In genomic region chr16:97016244-97016850, GRCm38 (mm10) we compare ENCODE assay signal across 23 mouse cellular contexts.
DNase-seq lines count a peak whose midpoint lies in the region; ATAC-seq and TF ChIP-seq lines count a peak whose summit lies in the region.
"Had no signal": no experiment of that assay in that cellular context is flagged by ENCODE, and none has a peak within 500 bp of the region (broad histone marks: within the 10 kb centered on the region; RNA-seq: fewer than 3 reads in every experiment).

No protein-coding gene starts in this region.

- no peaks in the 10 kb centered on the region for H3K9me3 ChIP-seq in liver, embryonic 12.5 days (replicated peaks)
- H3K9me3 ChIP-seq in liver, postnatal 0 days (ENCODE audit: low read length) = no peaks in the 10 kb centered on the region
- H3K9me3 ChIP-seq: embryonic facial prominence, embryonic 10.5 days; G1E; heart, embryonic 13.5 days; limb, embryonic 15.5 days; neural tube, embryonic 13.5 days had no signal

- no peaks in the 10 kb centered on the region for H3K36me3 ChIP-seq in liver, embryonic 12.5 days
- H3K36me3 ChIP-seq in liver, postnatal 0 days (replicated peaks; ENCODE audit: insufficient read depth, low read length) = no peaks in the 10 kb centered on the region
- H3K36me3 ChIP-seq: embryonic facial prominence, embryonic 10.5 days; G1E; heart, embryonic 13.5 days; limb, embryonic 15.5 days; neural tube, embryonic 13.5 days had no signal

- TF ChIP-seq CTCF in liver, postnatal 0 days (IDR thresholded peaks at IDR 0.05; ENCODE audit: low read depth) = no peak

- peak; percentile 43; the same call in 1 of the 2 replicates for ATAC-seq in cerebellum, adult (ENCODE audit: insufficient number of reproducible peaks, low FRiP score, low TSS enrichment)
- ATAC-seq in liver, embryonic 12.5 days = peak; percentile 68; the same call in 1 of the 2 replicates
- no peak for ATAC-seq in liver, postnatal 0 days
- 0 out of 2 replicates have a peak, but pooled peaks have one; percentile 54 for ATAC-seq in erythroblast, adult 5-6 weeks (replicated peaks; ENCODE audit: low FRiP score, poor library complexity, severe bottlenecking)
- peak; percentile 22 for ATAC-seq in megakaryocyte progenitor cell, adult 5-6 weeks (replicated peaks; ENCODE audit: poor library complexity)
- ATAC-seq: forebrain, embryonic 14.5 days; hindbrain, embryonic 16.5 days; intestine, postnatal 0 days; lung, postnatal 0 days had no signal

- peak overlapping the region; percentile 35; the same call in 1 of the 2 replicates for H3K9ac ChIP-seq in liver, embryonic 12.5 days
- no peak overlapping the region for H3K9ac ChIP-seq in liver, postnatal 0 days (replicated peaks)
- H3K9ac ChIP-seq: heart, embryonic 13.5 days; limb, embryonic 15.5 days; neural tube, embryonic 13.5 days had no signal

- H3K4me1 ChIP-seq in liver, embryonic 12.5 days = peaks cover 30% of the 10 kb centered on the region
- 0 out of 2 replicates have a peak, but pooled peaks cover 2% of the 10 kb centered on the region for H3K4me1 ChIP-seq in liver, postnatal 0 days (ENCODE audit: insufficient read depth)
- H3K4me1 ChIP-seq: limb, embryonic 15.5 days had no signal

- no peak for TF ChIP-seq EP300 in liver, postnatal 0 days (IDR thresholded peaks at IDR 0.05; ENCODE audit: low read depth)

- no peak overlapping the region for H3K4me3 ChIP-seq in liver, embryonic 12.5 days
- H3K4me3 ChIP-seq in liver, postnatal 0 days (ENCODE audit: low read depth, low read length) = no peak overlapping the region
- H3K4me3 ChIP-seq: embryonic facial prominence, embryonic 10.5 days; heart, embryonic 13.5 days; limb, embryonic 15.5 days; neural tube, embryonic 13.5 days had no signal

- no peak for DNase-seq in cerebellum, adult 18-20 months
- no peak for DNase-seq in liver, postnatal 0 days
- no peak for DNase-seq in layer of hippocampus, postnatal 14 days (ENCODE audit: low spot score in 2 of 2)
- DNase-seq in kidney, postnatal 4 days = no peak
- DNase-seq: adrenal gland, postnatal 25 days; cerebellum, adult 8-10 months; heart, postnatal 36 days; layer of hippocampus, postnatal 36 days; thymus, postnatal 25 days had no signal

- no peak overlapping the region for H3K4me2 ChIP-seq in liver, embryonic 12.5 days
- no peak overlapping the region for H3K4me2 ChIP-seq in liver, postnatal 0 days (ENCODE audit: low read depth, low read length)
- H3K4me2 ChIP-seq: heart, embryonic 13.5 days; limb, embryonic 15.5 days; neural tube, embryonic 13.5 days had no signal

- H3K27ac ChIP-seq in liver, embryonic 12.5 days = no peak overlapping the region
- H3K27ac ChIP-seq in liver, postnatal 0 days (ENCODE audit: low read depth) = no peak overlapping the region
- H3K27ac ChIP-seq: embryonic facial prominence, embryonic 10.5 days; heart, embryonic 13.5 days; kidney, postnatal 0 days; limb, embryonic 15.5 days had no signal

- H3K27me3 ChIP-seq in liver, embryonic 12.5 days (replicated peaks) = peaks cover 4% of the 10 kb centered on the region; the same call in 1 of the 2 replicates
- H3K27me3 ChIP-seq in liver, postnatal 0 days (ENCODE audit: insufficient read depth, low read length) = no peaks in the 10 kb centered on the region
- H3K27me3 ChIP-seq: heart, embryonic 13.5 days; limb, embryonic 15.5 days; neural tube, embryonic 13.5 days had no signal

- 53% methylated on average over 2 of the region's 2 CpGs for WGBS in liver, embryonic 12.5 days (ENCODE audit: insufficient replicate concordance)
- 68% methylated on average over 2 of the region's 2 CpGs for WGBS in liver, postnatal 0 days (ENCODE audit: insufficient replicate concordance)
